Mouse (Mus musculus) 3T3-L1 (cell line): Measurements from ENCODE around the gene Cachd1.
A peak's percentile ranks its signal among the peaks of the same experiment; 100 is the strongest.

Experiments
- DNase-seq: peaks from one replicate; pipeline ENCODE4 v3.0.0-alpha.2; 2015; ENCODE audit warnings: low read depth, low spot score

Cachd1 gene

DNA sequence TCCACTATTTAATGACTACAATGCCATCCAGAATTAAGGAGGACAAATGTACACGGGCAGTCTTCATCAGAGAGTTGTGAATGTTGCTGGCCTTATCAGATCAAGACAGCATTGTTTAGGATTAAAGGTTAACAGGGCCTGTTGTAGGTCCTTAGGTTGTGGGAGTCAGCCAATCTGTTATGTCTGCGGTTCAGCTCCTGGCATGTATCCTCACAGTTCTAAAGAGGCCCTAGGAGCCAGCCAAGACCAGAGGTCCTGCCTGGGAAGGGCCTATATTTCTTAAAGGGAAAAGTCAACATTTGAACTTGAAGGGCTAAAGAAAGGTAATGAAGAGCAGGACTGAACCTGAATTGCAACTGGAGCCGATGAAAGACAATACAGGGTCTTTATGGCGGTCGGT, 13.7 kb downstream of the Cachd1 start:
- DNase-seq, result no peak

DNA sequence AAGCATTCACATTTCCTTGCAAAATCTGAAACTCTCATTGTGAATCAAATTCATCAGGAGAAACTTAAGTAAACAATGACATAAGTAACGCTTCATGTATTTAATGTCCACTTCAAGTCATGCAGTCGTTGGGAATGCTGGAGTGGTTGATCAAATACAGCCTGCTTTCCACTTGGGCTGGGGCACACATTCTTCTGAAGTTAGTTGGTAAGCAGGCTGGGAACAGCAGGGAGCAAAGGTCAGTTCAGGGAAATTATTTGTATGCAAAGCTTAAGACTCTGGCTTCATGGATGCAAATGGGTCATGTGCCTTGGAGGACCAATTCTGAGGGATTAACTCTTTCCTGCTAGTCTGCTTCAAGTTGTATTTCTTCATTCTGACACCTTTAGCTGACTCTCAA, 16.7 kb downstream of the Cachd1 start:
- DNase-seq, result no peak

DNA sequence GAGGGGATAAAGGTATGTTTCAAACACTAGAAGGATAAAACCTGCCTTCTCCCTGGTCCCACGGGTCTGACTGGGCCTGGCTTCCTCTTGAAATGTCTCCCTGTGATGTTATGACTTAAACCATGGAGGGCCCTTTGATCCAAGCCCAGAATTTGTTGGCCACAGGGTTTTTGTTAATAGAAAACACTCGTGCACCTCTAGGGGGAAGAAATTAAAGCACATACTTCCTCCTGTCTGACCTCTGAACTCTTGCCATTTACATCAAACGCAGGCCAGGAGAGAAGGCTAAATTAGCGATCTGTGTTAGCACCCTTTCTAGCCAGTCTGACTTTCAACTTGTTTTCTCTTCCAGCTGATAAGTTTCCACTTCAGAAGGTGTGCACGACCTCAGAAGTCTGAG, 19.0 kb downstream of the Cachd1 start:
- DNase-seq, result no peak

DNA sequence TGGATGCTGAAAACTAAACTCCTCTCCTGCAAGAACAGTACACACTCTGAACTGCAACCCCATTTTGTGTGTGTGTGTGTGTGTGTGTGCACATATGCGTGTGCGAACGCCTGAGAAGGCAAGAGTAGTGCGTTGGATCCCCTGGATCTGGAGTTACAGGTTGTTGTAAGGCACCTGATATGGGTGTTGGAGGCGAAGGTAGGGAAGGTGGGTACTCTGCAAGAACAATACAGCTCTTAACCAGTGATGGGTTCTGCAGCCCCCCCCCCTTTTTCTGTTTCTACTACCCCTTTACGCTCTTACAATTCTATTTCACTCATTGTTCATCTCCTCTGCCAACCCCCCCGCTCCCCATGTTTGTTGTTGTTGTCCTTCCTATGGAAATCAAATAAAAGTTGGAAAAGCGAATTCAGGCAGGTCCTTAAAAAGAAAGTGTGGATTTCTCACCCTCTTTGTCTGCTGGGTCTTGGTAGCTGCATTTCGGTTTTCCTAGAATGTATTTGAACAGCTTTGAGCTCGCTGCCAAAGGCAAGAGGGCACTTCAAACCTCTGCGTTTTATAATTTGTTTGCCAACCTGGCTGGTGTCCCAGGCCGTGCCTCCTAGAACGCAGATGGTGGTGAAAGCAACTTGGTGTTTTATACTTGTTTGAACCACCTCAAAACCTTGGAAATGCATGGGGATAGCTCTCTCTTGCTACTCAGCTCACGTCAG, 24.4 kb downstream of the Cachd1 start:
- DNase-seq, result no peak

DNA sequence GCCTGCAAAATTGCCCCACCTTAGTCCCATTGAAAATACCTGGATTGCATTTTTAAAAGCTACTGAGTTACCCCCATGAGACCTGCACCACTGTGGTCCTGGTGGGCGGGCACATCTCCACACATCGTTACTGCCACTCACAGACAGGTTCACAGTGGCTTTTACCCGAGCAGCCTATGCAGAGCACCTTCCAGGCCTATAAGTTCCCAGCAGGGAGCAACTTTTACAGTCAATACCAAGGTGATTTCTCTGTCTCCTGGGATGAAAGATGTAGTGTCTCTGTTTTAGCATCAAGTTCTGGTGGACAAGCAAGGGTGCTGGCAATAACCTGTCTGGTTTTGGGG, 24.9 kb downstream of the Cachd1 start:
- no peak for DNase-seq

DNA sequence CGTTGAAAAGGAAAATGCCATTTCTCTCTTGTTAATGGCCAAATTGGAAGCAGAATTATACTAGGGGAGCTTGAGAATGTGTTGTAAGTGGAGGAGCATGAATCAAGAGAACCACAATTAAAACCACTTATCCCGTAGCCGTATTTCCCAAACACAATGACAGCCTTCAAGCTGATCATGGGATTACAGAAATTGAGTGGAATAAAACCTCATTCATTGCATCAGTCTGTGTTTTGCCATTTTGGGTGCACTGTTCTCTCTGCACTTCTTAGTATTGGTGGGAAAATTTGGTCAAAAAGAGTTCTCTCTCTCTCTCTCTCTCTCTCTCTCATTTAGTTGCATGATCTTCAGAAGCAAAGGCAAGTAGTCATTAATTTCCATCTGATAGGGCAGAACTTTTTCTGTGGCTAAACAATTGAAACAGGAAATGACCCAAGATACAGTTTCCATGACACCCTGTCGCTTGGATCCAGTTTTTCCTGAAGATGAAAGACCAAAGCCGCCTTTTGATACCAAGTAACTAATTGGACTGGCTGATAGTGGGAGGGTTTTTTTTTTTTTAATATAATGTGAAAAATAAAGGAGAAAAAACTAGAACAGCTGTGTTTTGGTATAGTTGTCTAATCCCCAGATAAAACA, 34.7 kb downstream of the Cachd1 start:
- DNase-seq, result no peak

DNA sequence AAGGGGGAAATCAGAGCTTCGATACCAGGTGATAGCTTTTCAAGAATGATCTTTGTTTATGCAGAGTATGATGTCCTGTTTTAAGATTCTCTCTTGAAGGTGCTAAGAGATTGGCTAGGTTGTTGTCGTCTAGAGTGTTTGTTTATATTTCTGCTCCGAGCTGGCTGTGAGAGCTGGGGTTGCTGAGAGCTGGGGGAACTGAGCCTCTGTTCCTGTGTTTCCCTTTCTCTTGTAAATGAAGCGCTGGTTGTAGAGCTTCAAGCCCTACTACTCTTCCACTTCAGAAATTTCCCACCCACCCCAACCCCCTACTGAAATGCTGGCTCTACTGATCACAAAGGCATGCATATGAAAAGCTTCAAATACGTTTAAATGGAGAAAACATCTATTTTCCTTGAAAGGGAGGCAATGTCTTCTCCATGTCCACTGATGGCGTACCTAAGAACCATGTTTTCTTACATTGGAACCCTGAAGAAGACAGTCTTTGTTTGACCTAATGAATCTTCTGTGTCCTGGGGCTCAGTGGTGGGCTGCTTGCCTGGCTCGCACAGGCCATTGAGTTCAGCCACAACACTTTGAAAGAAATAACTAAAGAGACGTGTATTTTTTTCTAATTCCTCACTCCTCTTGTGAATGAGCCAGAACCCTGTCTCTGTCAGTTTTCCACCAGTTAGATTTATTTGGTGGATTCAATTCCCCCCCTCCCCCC, 35.5 kb downstream of the Cachd1 start:
- no peak for DNase-seq

DNA sequence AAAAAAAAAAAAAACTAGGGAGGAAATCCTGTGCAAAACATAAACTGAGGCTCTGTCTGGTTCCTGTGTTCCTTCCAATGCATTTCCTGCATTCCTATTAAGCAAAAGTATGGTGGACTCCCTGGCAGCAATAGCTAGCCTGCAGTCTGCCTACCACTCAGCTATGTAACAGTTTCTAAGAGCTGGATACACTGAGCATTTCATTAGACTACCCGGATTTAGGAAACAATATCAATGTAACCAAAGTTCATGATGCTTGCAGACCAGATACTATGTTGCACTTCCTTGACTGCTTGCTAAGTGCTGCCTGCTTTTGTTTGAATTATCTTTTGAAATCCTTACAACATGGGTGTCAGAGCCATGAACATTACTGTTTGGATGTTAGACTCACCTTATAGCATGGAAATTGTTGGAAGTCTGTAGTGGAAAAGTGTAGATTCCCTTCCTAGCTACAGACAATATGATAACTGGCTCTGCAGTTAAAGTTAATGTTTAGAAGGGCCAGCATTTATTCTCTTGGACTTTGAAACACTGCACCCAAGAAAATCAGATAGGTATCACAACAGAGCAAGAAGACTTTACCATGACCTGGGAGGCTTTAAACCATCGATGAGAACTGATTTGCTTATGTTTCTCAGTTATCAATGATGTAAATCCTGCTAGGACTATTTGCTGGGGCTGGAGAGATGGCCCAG, 37.4 kb downstream of the Cachd1 start:
- no peak for DNase-seq

DNA sequence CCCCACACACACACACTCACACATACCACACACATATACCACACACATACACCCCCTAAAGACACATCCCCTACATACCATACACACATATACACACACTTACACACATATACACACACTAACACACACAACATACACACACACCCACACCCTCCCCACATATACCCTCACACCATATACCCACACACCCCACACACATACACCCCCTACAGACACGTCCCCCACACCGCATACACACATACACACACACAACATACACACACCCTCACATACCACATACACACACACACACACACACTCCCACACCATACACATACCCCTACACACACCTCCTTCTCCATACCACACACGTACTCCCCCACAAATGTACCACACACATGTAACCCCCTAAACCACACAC, 42.8 kb downstream of the Cachd1 start:
- DNase-seq, result no peak

DNA sequence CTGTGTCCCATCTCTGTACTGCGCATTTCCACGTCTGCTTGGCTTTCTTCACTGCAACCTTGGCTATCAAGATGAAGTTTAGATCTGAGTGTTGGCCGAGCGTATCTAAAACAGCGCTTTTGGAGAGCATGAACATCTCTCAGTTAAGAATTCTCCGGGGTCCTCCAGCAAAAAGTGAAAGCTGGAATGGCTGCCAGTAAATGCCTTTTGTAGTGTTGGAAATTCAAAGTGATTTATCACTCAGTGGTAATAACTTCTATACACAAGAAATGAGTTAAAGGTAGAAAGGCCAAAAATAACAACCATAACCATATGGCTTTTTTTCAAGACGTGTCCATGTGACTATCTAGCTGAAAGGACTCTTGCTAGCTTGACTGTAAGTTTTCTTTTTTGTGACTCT, 46.1 kb downstream of the Cachd1 start:
- DNase-seq, result peak; percentile 3

DNA sequence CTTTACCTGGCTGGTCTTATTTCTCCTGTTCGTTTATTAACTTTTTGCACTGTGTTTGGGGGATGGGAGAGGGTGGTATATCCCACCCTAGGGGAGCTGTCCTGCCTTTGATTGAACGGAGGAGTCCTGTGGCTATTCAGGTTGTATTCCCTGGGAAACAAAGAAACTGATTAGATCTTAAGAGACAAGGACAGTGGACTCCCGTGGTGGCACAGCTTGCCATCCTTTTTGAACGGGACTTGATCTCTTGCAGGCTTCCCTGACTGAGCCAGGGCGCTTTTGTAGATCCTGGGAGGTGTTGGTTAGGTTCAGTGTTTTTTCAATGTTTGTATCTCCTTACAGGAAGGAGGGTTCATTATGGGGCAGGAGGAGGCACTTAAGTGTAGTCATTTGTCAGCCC, 50.9 kb downstream of the Cachd1 start:
- no peak for DNase-seq

DNA sequence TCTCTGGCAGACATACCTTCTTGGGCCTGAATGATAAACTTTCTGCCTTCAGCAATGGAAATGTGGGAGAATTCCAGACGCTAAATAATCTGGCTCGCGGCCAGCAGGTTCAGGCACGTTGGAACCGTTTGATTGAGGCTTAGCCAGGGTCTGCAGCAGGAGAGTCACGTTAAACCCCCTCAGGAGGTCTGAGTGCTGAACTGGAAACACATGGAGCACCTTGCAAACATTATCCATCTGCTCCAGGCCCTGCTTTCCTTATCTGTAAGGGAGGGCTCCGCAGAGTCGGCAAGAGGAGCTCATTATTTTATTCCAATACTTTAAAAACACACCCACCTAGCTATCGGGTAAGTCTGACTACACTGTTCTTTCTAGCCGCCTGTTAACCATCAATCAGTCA, 52.3 kb downstream of the Cachd1 start:
- no peak for DNase-seq

DNA sequence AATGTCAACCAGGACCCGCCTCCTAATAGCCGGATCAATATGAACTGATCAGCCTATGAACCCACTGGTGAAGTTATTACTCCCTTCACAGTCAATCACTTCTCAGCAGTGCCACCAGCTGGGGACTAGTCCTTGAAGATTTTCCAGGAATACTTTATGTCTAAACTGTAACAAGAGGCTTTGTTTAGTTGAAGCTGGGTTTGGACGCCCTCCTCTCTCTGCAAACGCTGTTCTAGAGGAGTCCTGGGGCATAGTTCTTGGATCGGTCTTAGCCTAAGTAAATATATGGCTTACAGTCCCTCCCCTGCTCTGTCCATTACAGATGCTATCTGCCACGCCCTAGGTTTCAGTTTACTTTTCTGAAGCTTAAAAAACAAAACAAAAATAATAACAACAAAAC, 60.7 kb downstream of the Cachd1 start:
- no peak for DNase-seq

DNA sequence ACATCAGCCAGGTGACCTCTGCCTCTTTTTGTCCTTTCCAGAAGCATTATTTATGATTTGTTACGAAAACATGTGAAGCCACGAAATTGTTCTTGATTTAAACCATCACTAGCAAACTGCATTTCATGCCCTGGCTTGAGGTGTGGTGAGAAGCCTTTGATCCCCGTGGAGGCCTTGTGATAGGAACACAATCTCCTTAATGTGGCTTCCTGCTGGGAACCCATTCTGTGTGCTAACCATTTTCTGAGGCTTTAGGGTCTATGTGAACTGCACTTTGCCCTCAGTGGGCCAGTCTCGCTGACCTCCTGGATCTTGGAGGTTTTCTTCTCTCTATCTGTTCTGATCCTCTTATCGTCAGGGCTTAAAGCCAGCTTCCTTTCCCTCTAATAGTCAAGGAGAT, 66.2 kb downstream of the Cachd1 start:
- no peak for DNase-seq

DNA sequence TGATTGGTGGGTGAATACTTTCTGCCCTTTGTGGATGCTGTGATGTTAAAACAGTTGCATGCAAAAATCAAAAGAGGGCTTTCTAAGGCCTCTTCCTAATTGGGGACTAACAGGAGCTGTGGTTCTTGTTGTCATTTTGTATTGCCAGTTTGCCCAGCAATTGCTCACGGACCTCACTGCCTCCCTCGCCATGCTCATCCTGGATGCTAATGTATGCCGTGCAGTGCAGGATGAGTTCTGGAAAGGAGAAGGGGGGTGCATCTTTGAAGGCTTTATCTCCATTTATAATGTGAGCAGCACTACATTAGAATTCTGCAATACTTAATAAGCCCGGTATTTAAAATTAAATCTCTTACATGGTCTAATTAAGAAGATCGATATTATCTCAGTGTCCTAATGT, 66.6 kb downstream of the Cachd1 start:
- DNase-seq, result no peak

DNA sequence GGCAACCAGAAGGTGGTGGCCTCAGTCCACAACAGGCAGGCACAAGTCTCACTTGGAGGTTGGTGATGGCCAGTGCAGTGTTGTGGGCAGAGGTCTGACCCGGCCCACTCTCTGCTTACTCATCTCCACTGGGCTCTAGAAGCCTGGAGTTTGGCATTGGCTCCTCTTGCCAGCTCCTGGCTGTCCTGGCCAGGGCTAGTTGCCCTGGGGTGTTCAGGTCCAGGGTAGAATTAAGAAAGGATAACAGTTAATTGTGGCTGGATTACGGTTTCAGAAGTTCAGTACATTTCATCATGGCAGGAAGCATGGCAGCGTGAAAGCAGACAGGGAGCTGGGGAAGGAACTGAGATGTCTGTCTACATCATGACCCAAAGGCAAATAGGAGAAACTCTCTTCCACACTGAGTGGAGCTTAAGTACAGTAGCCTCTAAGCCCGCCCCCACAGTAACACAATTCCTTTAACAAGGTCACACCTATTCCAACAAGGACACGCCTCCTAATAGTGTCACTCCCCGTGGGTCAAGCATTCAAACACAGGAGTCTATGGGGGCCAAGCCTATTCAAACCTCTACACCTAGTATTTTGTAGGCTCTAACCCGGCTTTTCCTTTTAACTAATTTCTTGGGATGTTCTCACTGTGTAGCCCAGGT, 74.5 kb downstream of the Cachd1 start:
- DNase-seq, result peak; percentile 3

DNA sequence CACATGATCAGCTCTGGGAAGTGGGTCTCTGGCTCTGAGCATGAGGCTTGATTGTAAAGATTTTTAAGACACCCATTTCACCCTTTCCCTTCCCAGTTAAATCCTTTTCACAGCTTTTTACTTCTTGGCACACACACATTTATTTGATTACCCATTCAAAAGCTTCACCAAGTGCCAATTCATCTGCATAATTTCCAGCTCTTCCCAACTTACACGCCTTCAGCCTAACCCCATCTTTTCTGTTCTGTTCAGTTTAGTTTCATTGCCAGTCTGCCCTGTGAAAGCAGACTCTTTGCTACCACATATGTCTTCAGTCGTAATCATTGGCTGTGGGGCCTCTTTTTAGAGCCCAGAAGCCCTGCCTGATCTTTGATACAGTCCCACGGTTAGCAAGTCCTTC, 76.0 kb downstream of the Cachd1 start:
- no peak for DNase-seq

DNA sequence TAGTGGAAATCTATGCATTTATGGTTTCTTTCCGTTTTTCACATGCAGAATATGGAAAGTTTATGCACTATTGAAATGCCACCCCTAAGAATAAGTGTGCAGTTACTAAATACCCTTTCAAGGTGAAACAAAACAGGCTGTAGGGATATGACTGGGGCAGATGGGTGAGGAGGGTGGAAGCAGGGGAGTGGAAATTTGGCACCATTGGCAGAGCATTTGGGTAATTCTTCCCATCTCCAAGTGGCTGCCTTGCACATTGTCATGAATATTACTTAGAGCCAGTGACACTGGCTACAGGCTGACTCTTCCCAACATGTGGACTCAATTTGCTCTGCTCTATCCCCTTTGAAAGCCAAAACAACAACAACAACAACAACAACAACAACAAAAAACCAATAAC, 77.0 kb downstream of the Cachd1 start:
- no peak for DNase-seq

DNA sequence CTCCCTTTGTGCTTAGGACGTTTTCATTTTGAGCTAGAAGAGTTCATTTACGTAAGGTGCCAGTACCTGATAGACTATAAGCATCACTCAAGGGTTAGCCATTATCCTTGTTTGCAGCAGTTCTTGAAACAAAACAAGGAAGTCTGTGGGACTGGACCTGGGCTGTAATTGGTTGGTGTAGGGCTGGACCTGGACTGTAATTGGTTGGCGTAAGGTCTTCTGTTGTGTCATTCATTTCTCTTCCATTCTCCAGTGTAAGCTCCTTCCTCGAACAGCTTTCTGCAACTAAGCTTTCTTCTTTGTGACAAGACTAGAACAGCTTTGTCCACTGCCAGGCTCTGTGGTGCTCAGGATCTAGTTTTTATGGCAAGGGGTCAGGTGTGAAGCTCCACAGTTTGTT, 78.9 kb downstream of the Cachd1 start:
- DNase-seq, result no peak

DNA sequence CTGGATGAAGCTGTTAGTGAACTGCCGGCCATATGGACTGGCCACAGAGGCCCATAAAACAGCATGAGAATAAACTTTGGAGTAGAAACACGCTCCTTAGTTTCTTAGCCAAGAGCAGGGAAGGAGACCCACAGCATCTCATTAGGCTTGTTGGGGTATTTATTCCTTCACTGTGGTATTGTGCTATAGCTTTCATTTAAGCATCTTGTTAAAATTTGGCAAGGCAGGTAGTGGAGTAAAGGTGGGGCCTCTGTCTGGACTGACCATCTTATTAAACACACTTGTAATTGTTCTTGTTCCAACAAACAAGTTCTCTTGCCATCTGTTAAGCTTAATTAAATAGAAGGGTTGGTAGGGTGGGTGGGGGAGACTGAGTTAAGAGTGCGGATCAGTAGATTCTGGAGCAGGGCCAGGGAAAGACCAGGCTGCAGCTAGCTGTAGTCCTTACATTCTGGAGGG, 81.0 kb downstream of the Cachd1 start:
- DNase-seq, result no peak

DNA sequence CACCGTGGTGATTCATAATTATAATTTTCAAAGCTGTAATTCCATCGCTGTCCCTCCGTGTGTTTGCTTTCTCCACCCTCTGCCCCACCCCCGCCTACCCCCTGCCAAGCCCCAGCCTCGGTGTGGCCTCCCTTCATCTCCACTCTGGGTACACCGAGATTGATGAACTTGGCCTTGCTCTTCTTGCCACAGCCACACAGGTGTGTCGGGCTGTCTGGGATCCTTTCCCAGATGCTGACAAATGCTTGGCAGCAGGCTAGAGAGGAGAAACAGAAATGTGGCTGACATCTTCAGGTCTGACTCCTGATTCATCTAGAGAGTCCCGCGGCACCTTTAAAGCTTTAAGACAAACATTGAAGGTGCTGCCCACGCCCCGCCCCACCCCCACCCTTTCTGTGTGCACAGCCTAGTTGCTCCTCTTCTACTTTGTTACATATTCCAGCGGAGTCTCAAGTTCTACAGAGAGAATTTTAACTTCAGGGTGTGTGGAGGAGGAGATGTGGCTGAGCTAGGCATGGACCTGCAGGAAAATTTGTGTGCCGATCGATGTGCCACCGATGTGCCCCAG, 87.5 kb downstream of the Cachd1 start:
- DNase-seq, result no peak

DNA sequence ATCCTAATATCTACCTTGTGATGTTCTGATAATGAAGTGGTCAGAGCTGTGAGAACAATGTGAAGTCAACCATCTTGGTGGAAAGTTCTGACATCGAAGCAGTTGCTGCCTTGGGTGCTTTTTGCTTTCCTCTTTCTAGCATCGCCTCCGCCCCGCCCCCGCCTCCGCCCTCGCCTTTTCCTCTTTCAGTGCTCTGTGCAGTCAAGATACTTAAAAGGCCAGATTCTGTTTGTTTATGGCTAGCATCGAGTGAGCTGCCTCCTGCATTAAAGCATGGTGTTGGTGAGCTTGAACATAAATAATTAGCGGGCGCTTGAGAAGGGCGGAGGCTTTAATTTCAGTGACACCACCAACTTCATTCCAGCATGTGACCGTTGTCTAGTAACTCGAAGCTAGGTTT, 88.9 kb downstream of the Cachd1 start:
- DNase-seq, result no peak
